Mouse (Mus musculus): Measurements from ENCODE around the gene Map4k5.

DNA sequence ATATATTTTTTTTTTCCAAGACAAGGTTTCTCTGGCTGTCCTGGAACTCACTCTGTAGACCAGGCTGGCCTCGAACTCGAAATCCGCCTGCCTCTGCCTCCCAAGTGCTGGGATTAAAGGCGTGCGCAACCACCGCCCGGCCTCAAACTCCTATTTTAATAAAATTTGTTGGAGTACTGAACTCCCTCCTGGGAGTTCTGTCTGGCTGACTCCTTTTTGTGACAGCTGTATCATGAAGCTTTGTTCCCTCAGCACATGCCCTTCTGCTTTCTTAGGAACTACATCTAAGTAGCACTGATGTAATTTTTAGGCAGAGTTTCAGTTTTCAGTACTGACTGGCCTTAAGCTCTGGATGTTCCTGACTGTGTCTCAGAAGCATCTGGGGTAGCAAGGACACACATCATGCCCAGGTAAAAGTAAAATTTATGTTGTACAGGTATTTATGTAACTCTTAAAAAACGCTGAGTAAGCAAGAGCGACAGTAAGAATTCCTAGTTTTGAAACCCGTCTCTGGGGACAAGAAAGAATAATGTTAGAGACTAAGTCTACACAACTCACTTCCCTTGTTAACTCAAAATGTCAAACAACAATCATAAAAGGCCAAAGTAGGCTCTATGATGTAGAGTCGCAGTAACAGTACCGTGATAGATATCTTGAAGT lies 37.2 kb downstream of the Map4k5 start:
- TF ChIP-seq CTCF (IDR thresholded peaks at IDR 0.05; ENCODE audit: borderline replicate concordance, extremely low read depth, insufficient read depth, insufficient read length): no peak
- no peak for TF ChIP-seq POLR2A (IDR thresholded peaks at IDR 0.05; ENCODE audit: borderline replicate concordance, extremely low read depth, insufficient read depth, insufficient read length, poor library complexity, severe bottlenecking)

All from brain, embryonic 14.5 days (tissue).